Mouse (Mus musculus): ENCODE measurements around the gene Nr2f1. TPM values are rescaled to one million over a fixed set of nuclear protein-coding genes. Genes with fewer than 3 reads are reported as not detected.

Gene Nr2f1
- total RNA-seq, 2 experiments from 2014 or later = not detected

- no peak for ATAC-seq (replicated peaks; ENCODE audit: low FRiP score, poor library complexity, severe bottlenecking)
Measured at GRCm38 (mm10) chr13:78181930-78182558, 17.5 kb downstream of the Nr2f1 start.

- ATAC-seq (replicated peaks; ENCODE audit: low FRiP score, poor library complexity, severe bottlenecking) = no peak
Measured at GRCm38 (mm10) chr13:78181071-78181929, 18.3 kb downstream of the Nr2f1 start.

- no peak for ATAC-seq (replicated peaks; ENCODE audit: low FRiP score, poor library complexity, severe bottlenecking)
Measured at GRCm38 (mm10) chr13:78180261-78180660, 19.3 kb downstream of the Nr2f1 start.

- ATAC-seq (replicated peaks; ENCODE audit: low FRiP score, poor library complexity, severe bottlenecking) = no peak
Measured at GRCm38 (mm10) chr13:78179312-78180097, 20.1 kb downstream of the Nr2f1 start.

GRCm38 (mm10) chr13:78178771-78179170 lies 20.8 kb downstream of the Nr2f1 start:
- ATAC-seq (replicated peaks; ENCODE audit: low FRiP score, poor library complexity, severe bottlenecking) = no peak

- no peak for ATAC-seq (replicated peaks; ENCODE audit: low FRiP score, poor library complexity, severe bottlenecking)
Measured at GRCm38 (mm10) chr13:78178021-78178420, 21.5 kb downstream of the Nr2f1 start.

- ATAC-seq (replicated peaks; ENCODE audit: low FRiP score, poor library complexity, severe bottlenecking) = no peak
Measured at GRCm38 (mm10) chr13:78177381-78177950, 22.1 kb downstream of the Nr2f1 start.

GRCm38 (mm10) chr13:78175821-78176380 lies 23.7 kb downstream of the Nr2f1 start:
- ATAC-seq (replicated peaks; ENCODE audit: low FRiP score, poor library complexity, severe bottlenecking) = no peak

- ATAC-seq (replicated peaks; ENCODE audit: low FRiP score, poor library complexity, severe bottlenecking) = no peak
Measured at GRCm38 (mm10) chr13:78174891-78175290, 24.7 kb downstream of the Nr2f1 start.

- no peak for ATAC-seq (replicated peaks; ENCODE audit: low FRiP score, poor library complexity, severe bottlenecking)
Measured at GRCm38 (mm10) chr13:78174191-78174590, 25.4 kb downstream of the Nr2f1 start.

GRCm38 (mm10) chr13:78172861-78173260 lies 26.7 kb downstream of the Nr2f1 start:
- ATAC-seq (replicated peaks; ENCODE audit: low FRiP score, poor library complexity, severe bottlenecking) = no peak

- ATAC-seq (replicated peaks; ENCODE audit: low FRiP score, poor library complexity, severe bottlenecking) = no peak
Measured at GRCm38 (mm10) chr13:78171984-78172636, 27.4 kb downstream of the Nr2f1 start.

- ATAC-seq (replicated peaks; ENCODE audit: low FRiP score, poor library complexity, severe bottlenecking) = no peak
Measured at GRCm38 (mm10) chr13:78171320-78171719, 28.2 kb downstream of the Nr2f1 start.

GRCm38 (mm10) chr13:78168166-78168565 lies 31.4 kb downstream of the Nr2f1 start:
- ATAC-seq (replicated peaks; ENCODE audit: low FRiP score, poor library complexity, severe bottlenecking) = no peak

- ATAC-seq (replicated peaks; ENCODE audit: low FRiP score, poor library complexity, severe bottlenecking) = no peak
Measured at GRCm38 (mm10) chr13:78164941-78165340, 34.6 kb downstream of the Nr2f1 start.

- ATAC-seq (replicated peaks; ENCODE audit: low FRiP score, poor library complexity, severe bottlenecking) = no peak
Measured at GRCm38 (mm10) chr13:78163087-78163958, 36.2 kb downstream of the Nr2f1 start.

GRCm38 (mm10) chr13:78162149-78162548 lies 37.4 kb downstream of the Nr2f1 start:
- ATAC-seq (replicated peaks; ENCODE audit: low FRiP score, poor library complexity, severe bottlenecking) = no peak

- ATAC-seq (replicated peaks; ENCODE audit: low FRiP score, poor library complexity, severe bottlenecking) = no peak
Measured at GRCm38 (mm10) chr13:78157465-78157864, 42.1 kb downstream of the Nr2f1 start.

Measured in erythroid progenitor cell, adult 5-6 weeks (primary cell).